Mouse (Mus musculus) neural tube, embryonic 11.5 days (tissue): ENCODE results near the gene Camkv. TPM values are rescaled to one million over a fixed set of nuclear protein-coding genes. Genes with fewer than 3 reads are reported as not detected.

Source experiments
- ATAC-seq: fragments of 200-750 bp; cut with Nextera tagmentation; 2 replicates; pipeline ENCODE4 v1.8.0; 2017; ENCODE audit warnings: moderate number of reproducible peaks, mild to moderate bottlenecking, moderate TSS enrichment, moderate library complexity; ENCODE audit not compliant: insufficient read depth, low FRiP score, low TSS enrichment
- DNase-seq: peaks from one replicate; pipeline ENCODE4 v3.0.0-alpha.2; 2015; ENCODE audit warnings: low spot score
- H3K27ac ChIP-seq: fragments of 300-500 bp; sonication (generic); 2 replicates; pipeline ENCODE4 v1.5.1; 2014; ENCODE audit warnings: low read depth, mild to moderate bottlenecking, low read length
- H3K27me3 ChIP-seq: fragments of 300-500 bp; sonication (generic); 2 replicates; pipeline ENCODE4 v1.6.1; 2014; ENCODE audit warnings: mild to moderate bottlenecking, low read length, mixed read lengths; ENCODE audit not compliant: control insufficient read depth, insufficient read depth
- H3K36me3 ChIP-seq: fragments of 300-500 bp; sonication (generic); 2 replicates; pipeline ENCODE4 v1.6.1; 2014; ENCODE audit warnings: mild to moderate bottlenecking, low read length, moderate library complexity, mixed read lengths; ENCODE audit not compliant: control insufficient read depth, insufficient read depth
- H3K4me1 ChIP-seq: fragments of 300-500 bp; sonication (generic); 2 replicates; pipeline ENCODE4 v1.6.1; 2014; ENCODE audit warnings: low read length, mixed read lengths; ENCODE audit not compliant: control insufficient read depth, insufficient read depth
- H3K4me2 ChIP-seq: fragments of 300-500 bp; sonication (generic); 2 replicates; pipeline ENCODE4 v1.6.1; 2014; ENCODE audit warnings: low read depth, mild to moderate bottlenecking, moderate library complexity
- H3K4me3 ChIP-seq: fragments of 300-500 bp; sonication (generic); 2 replicates; pipeline ENCODE4 v1.5.1; 2014; ENCODE audit warnings: low read depth, low read length
- H3K9ac ChIP-seq: fragments of 300-500 bp; sonication (generic); 2 replicates; pipeline ENCODE4 v1.6.1; 2014; ENCODE audit warnings: mild to moderate bottlenecking, low read length
- H3K9me3 ChIP-seq: fragments of 300-500 bp; sonication (generic); 2 replicates; pipeline ENCODE4 v1.6.1; 2016; ENCODE audit warnings: low read length; ENCODE audit not compliant: control insufficient read depth
- WGBS: fragments of 180-500 bp; shearing (Covaris S2); extraction: QIAGEN DNeasy Blood & Tissue Kit; methylation state at CpG from one replicate; pipeline ENCODE4 v1.1.7; 2014; 5-methylcytosine and 5-hydroxymethylcytosine counted together
- polyA plus RNA-seq: library from polyadenylated mRNA; unstranded; fragments of >200 nt; fragmentation: Nextera tagmentation; extraction: Ambion mirVana; gene quantifications from 2 replicates; pipeline ENCODE4 v1.2.1, GENCODE M21; 2014

Camkv gene
- polyA plus RNA-seq, 1 experiment from 2014 or later: 4.3 TPM

DNA sequence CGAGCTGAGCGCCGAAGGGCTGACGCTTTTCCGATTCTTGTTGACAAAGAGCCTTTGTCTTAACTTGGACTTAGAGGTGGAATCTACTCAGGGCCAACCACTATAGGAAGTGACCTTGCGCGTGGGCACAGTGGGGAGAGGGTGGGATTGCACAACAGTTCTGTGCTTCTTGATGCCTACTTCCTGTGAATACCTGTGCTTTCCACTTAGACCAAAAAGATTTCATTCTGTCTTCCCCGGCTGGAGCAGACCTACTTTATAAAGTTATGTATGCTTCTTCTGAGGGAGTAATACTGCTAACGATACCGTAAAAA, 14.4 kb downstream of the Camkv start, which contains the start of gene Traip:
Traip (plus strand) TSS at position 215 of the 314 bp plus-strand sequence.
- Histone ChIP-seq H3K27ac (peak within 1 kb of the TSS; percentile 63; the same call in 1 of the 2 replicates), H3K4me1 (peaks cover 5% of the 10 kb centered on the region), H3K27me3 (no peaks in the 10 kb centered on the region), H3K4me3 (peak within 1 kb of the TSS; percentile 62), H3K9ac (peak within 1 kb of the TSS; percentile 72), H3K9me3 (no peaks in the 10 kb centered on the region), H3K4me2 (peak within 1 kb of the TSS; percentile 52), H3K36me3 (no peaks in the 10 kb centered on the region)
- DNase-seq (no peak), ATAC-seq (no peak)
- 91% methylated on average over 10 of the region's 10 CpGs for WGBS

- Histone ChIP-seq H3K4me3 (peak overlapping the region; percentile 62), H3K27ac (peak overlapping the region; percentile 63; the same call in 1 of the 2 replicates), H3K27me3 (no peaks in the 10 kb centered on the region), H3K9ac (peak overlapping the region; percentile 72), H3K36me3 (no peaks in the 10 kb centered on the region), H3K9me3 (no peaks in the 10 kb centered on the region), H3K4me2 (peak overlapping the region; percentile 52), H3K4me1 (peaks cover 5% of the 10 kb centered on the region)
- WGBS: 21% methylated on average over 45 of the region's 45 CpGs
- DNase-seq (peak; percentile 92), ATAC-seq (peak; percentile 92)
These were observed 15.2 kb downstream of the Camkv start for GRCm38 (mm10) chr9:107950460-107951355.

DNA sequence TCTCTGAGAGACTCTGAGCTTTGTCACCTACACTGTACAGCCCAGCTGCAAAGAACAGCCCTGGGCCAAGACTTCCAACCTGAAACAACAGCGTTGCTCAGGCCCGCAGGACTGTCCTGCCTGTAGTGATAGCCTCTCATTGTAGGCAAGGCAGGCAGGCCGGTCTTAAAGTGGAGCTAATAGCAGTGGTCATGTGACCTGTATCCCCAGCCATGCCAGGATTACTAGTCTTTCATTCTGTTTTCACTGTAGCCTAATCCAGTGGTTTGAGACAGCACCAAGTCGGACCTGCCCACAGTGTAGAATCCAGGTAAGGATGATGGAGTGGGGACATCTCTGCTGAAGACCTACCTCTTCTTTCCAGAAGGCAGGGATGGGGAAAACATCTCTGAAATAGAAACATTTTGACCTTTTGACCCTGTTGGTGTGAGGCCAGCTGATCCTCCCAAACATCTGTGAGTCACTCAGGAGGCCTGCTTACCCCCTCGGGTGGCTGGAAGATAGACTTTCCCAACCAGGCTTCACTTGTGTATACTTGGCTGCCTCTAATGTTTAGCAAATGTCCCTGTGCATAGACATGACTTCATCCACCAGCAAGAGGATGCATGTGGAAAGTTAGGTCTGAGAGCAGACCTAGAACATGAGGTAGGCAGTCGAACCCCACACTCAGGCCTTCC, 20.3 kb downstream of the Camkv start:
- peaks cover 5% of the 10 kb centered on the region for H3K4me1 ChIP-seq
- DNase-seq (no peak), ATAC-seq (no peak)
- peaks cover 4% of the 10 kb centered on the region for H3K36me3 ChIP-seq
- no peak overlapping the region for H3K27ac ChIP-seq
- H3K27me3 ChIP-seq: no peaks in the 10 kb centered on the region
- no peaks in the 10 kb centered on the region for H3K9me3 ChIP-seq
- no peak overlapping the region for H3K9ac ChIP-seq
- no peak overlapping the region for H3K4me2 ChIP-seq
- 83% methylated on average over 6 of the region's 6 CpGs for WGBS
- H3K4me3 ChIP-seq: no peak overlapping the region

DNA sequence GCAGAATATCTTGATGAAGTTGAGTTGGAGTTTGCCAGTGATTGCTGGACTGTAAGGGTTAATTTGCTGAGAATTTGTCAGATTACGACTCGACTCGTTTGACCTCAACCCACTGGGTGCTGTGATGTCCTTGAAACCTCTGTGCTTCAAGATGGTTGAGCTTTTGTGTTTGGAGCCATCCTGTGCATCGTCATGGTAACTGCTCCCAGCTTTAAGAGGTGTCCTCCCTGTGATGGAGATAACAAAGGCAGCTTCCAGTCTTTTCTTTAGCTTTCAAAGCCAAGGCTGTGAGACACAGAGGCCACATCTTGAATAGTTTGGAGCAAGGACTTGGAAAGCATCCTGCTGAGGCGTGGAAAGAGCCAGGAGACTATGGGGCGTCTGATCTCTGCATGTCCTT, 21.7 kb downstream of the Camkv start:
- Histone ChIP-seq H3K4me1 (no peaks in the 10 kb centered on the region), H3K9me3 (no peaks in the 10 kb centered on the region), H3K27ac (no peak overlapping the region), H3K36me3 (peaks cover 4% of the 10 kb centered on the region), H3K4me2 (no peak overlapping the region), H3K27me3 (no peaks in the 10 kb centered on the region), H3K4me3 (no peak overlapping the region), H3K9ac (no peak overlapping the region)
- 38% methylated on average over 6 of the region's 6 CpGs for WGBS
- no peak for DNase-seq
- no peak for ATAC-seq

DNA sequence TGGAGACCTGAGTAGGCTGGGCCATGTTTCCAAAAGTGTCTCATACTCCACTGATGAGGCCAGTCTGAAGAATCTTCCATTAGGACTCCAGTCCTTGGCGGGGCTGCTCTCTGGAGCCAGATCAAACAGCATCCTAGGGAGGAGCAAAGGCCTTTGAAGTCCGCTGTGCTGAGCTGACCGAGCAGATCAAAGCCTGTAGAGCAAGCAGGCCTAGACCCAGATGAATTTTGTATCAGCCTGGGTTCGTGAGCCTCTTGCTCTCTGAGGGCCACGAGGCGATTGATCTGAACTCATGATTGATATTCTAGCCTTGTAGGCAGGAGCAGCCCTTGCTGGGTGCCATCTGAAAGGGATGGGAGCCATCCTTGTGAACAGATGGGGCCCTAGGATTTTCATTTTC, 24.4 kb downstream of the Camkv start:
- Histone ChIP-seq H3K4me3 (no peak overlapping the region), H3K27ac (no peak overlapping the region), H3K27me3 (no peaks in the 10 kb centered on the region), H3K4me2 (no peak overlapping the region), H3K9ac (no peak overlapping the region), H3K4me1 (no peaks in the 10 kb centered on the region), H3K9me3 (no peaks in the 10 kb centered on the region), H3K36me3 (peaks cover 4% of the 10 kb centered on the region)
- no peak for ATAC-seq
- WGBS: 42% methylated on average over 6 of the region's 6 CpGs
- no peak for DNase-seq

GRCm38 (mm10) chr9:107960928-107961327, 25.5 kb downstream of the Camkv start:
- Histone ChIP-seq H3K27me3 (no peaks in the 10 kb centered on the region), H3K36me3 (peaks cover 4% of the 10 kb centered on the region), H3K4me1 (no peaks in the 10 kb centered on the region), H3K9me3 (no peaks in the 10 kb centered on the region), H3K4me3 (no peak overlapping the region), H3K27ac (no peak overlapping the region), H3K4me2 (no peak overlapping the region), H3K9ac (no peak overlapping the region)
- 85% methylated on average over 4 of the region's 4 CpGs for WGBS
- ATAC-seq (no peak), DNase-seq (no peak)

- DNase-seq: no peak
- H3K36me3 ChIP-seq: peaks cover 4% of the 10 kb centered on the region
- no peaks in the 10 kb centered on the region for H3K4me1 ChIP-seq
- H3K9ac ChIP-seq: no peak overlapping the region
- H3K27me3 ChIP-seq: no peaks in the 10 kb centered on the region
- H3K4me2 ChIP-seq: no peak overlapping the region
- H3K9me3 ChIP-seq: no peaks in the 10 kb centered on the region
- no peak overlapping the region for H3K4me3 ChIP-seq
- H3K27ac ChIP-seq: no peak overlapping the region
- 80% methylated on average over 10 of the region's 10 CpGs for WGBS
- ATAC-seq: no peak
These were observed 25.9 kb downstream of the Camkv start for GRCm38 (mm10) chr9:107961351-107961762.

GRCm38 (mm10) chr9:107961881-107962280, 26.4 kb downstream of the Camkv start:
- Histone ChIP-seq H3K9ac (no peak overlapping the region), H3K27me3 (no peaks in the 10 kb centered on the region), H3K36me3 (peaks cover 4% of the 10 kb centered on the region), H3K9me3 (no peaks in the 10 kb centered on the region), H3K4me3 (no peak overlapping the region), H3K4me2 (no peak overlapping the region), H3K27ac (no peak overlapping the region), H3K4me1 (no peaks in the 10 kb centered on the region)
- WGBS: 68% methylated on average over 5 of the region's 5 CpGs
- ATAC-seq (no peak), DNase-seq (no peak)
